Mouse (Mus musculus) midbrain, embryonic 14.5 days (tissue): Measurements from ENCODE around the gene Fam172a. TPM values are rescaled to one million over a fixed set of nuclear protein-coding genes. Genes with fewer than 3 reads are reported as not detected.
A peak's percentile ranks its signal among the peaks of the same experiment; 100 is the strongest.

ENCODE experiments used
- ATAC-seq: fragments of 200-750 bp; cut with Nextera tagmentation; 2 replicates; pipeline ENCODE4 v1.8.0; 2017; ENCODE audit warnings: moderate number of reproducible peaks, moderate library complexity; ENCODE audit not compliant: low FRiP score, low TSS enrichment
- DNase-seq: peaks from one replicate; pipeline ENCODE4 v3.0.0-alpha.2; 2015
- H3K27ac ChIP-seq: fragments of 300-500 bp; sonication (generic); replicated peaks from 2 replicates; pipeline ENCODE4 v1.5.1; 2014; ENCODE audit warnings: mild to moderate bottlenecking, low read depth, low read length, moderate library complexity
- H3K27me3 ChIP-seq: fragments of 300-500 bp; sonication (generic); 2 replicates; pipeline ENCODE4 v1.6.1; 2014; ENCODE audit warnings: low read length, control low read depth, mixed read lengths; ENCODE audit not compliant: control insufficient read depth, insufficient read depth
- H3K36me3 ChIP-seq: fragments of 300-500 bp; sonication (generic); 2 replicates; pipeline ENCODE4 v1.6.1; 2014; ENCODE audit warnings: low read length, control low read depth; ENCODE audit not compliant: control insufficient read depth, insufficient read depth
- H3K4me1 ChIP-seq: fragments of 300-500 bp; sonication (generic); 2 replicates; pipeline ENCODE4 v1.6.1; 2014; ENCODE audit warnings: mild to moderate bottlenecking, antibody characterized with exemption, low read length, control low read depth; ENCODE audit not compliant: control insufficient read depth, insufficient read depth
- H3K4me2 ChIP-seq: fragments of 300-500 bp; sonication (generic); 2 replicates; pipeline ENCODE4 v1.6.1; 2014; ENCODE audit warnings: mild to moderate bottlenecking, low read length, moderate library complexity
- H3K4me3 ChIP-seq: fragments of 300-500 bp; sonication (generic); replicated peaks from 2 replicates; pipeline ENCODE4 v1.5.1; 2014; ENCODE audit warnings: low read depth, low read length
- H3K9ac ChIP-seq: fragments of 300-500 bp; sonication (generic); replicated peaks from 2 replicates; pipeline ENCODE4 v1.6.1; 2014; ENCODE audit warnings: mild to moderate bottlenecking, low read length, moderate library complexity
- H3K9me3 ChIP-seq: fragments of 300-500 bp; sonication (generic); 2 replicates; pipeline ENCODE4 v1.6.1; 2016; ENCODE audit warnings: low read length, control low read depth, mixed read lengths; ENCODE audit not compliant: control insufficient read depth
- WGBS: fragments of 180-500 bp; shearing (Covaris S2); extraction: QIAGEN DNeasy Blood & Tissue Kit; methylation state at CpG from one replicate; pipeline ENCODE4 v1.1.7; 2014; 5-methylcytosine and 5-hydroxymethylcytosine counted together
- polyA plus RNA-seq: library from polyadenylated mRNA; unstranded; fragments of >200 nt; fragmentation: Nextera tagmentation; extraction: Ambion mirVana; gene quantifications from 2 replicates; pipeline ENCODE4 v1.2.1, GENCODE M21; 2014

Gene Fam172a
- polyA plus RNA-seq, 1 experiment from 2014 or later, result 48.2 TPM

DNA sequence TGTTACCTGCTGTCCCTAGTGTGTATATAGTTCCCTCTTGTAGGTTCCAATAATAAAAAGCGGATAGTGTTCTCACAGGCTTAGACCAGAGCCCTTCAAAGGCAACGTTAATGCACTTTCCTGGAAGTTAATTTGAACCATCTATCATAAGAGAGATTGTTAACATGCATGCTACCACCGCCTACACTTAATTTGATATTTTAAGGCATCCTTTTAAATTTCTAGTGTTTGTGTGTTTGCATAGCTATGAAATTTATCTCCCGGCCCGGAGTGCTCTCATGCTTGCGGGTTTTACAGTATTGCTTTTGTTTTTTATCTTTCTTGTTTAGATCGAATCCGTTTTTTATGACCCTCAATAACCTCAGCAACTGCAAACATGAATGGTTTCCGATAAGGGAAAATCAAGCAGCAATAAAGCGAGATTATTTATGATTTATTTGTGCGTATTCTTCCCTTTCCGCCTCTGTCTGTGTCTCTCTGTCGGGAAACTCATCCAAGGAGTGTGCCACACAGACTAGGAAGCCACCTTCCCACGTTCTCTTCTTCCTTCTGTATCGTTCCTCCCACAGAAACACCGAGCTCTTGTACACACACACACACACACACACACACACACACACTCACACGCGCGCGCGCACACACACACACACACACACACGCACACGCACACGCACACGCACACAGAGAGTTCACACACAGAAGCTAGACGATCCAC lies 492.5 kb downstream of the Fam172a start:
- H3K36me3 ChIP-seq, result peaks cover 24% of the 10 kb centered on the region
- WGBS, result 17% methylated on average over 26 of the region's 26 CpGs
- H3K4me3 ChIP-seq, result peak overlapping the region; percentile 87
- no peak for ATAC-seq
- no peaks in the 10 kb centered on the region for H3K9me3 ChIP-seq
- no peak for DNase-seq
- H3K27ac ChIP-seq, result peak overlapping the region; percentile 94
- peak overlapping the region; percentile 100 for H3K9ac ChIP-seq
- peaks cover 4% of the 10 kb centered on the region; the same call in 1 of the 2 replicates for H3K27me3 ChIP-seq
- H3K4me1 ChIP-seq, result peaks cover 24% of the 10 kb centered on the region
- peak overlapping the region; percentile 82 for H3K4me2 ChIP-seq

DNA sequence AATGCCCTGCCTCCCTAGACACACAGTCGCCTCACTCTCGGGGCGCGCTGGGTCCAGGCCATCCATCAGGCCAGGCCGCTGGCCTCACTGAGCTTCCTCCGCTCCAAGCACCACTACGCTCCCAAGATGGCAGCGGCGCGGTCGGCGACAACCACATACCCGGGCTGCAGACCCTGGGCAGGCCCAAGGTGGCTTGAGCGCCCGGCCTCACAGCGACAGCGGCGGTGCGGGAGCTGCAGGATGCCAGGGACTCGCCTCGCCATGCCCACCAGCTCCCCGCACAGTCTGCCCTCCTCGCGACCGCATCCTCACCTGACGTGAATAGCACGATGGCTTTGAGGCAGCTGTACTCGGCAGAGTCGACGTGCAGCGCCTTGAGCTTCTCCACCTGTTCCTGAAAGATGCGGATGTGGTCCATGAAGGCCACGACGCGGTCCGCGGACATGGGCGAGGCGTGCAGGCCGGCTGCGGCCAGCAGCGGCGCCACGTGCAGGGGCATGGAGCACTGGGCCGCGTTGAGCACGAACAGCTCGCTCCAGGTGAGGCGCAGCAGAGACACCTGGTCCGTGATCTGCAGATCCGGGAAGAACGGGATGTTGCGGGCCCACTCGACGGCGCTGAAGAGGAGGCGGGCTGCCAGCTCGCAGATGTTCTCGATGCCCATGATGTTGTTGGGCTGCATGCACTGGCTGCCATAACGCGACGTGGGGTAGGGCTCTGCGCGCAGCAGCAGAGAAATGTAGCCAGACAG lies 493.2 kb downstream of the Fam172a start:
- Histone ChIP-seq H3K9ac (peak overlapping the region; percentile 100), H3K27me3 (peaks cover 4% of the 10 kb centered on the region; the same call in 1 of the 2 replicates), H3K36me3 (peaks cover 18% of the 10 kb centered on the region), H3K4me3 (peak overlapping the region; percentile 87), H3K27ac (peak overlapping the region; percentile 94), H3K4me2 (peak overlapping the region; percentile 82), H3K9me3 (no peaks in the 10 kb centered on the region), H3K4me1 (peaks cover 21% of the 10 kb centered on the region)
- ATAC-seq, result no peak; the same call in 1 of the 2 replicates
- WGBS, result 2% methylated on average over 64 of the region's 64 CpGs
- peak; percentile 68 for DNase-seq

DNA sequence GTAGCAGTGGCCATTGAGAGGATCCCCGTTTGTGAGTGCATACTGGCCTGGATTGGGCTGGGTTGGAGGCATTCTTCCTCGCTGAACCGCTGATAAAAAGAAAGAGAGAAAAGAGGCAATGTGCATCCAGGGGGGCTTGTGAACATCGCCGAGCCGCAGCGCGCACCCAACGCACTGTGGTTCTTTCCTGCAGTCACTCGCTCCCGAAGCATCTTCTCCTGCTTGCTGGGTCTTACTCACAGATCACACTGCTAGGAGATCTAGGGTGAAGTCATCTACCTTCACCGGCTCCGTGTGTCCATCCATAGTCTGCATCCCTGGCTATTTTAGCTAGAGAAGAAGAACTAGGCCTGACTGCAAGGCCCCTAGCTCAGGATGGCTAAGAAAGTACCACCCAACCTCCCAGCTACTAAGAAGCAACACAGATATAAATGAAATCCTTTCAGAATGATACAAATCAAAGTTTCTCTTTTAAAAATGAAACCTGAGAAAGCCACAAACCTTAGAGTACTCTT lies 493.8 kb downstream of the Fam172a start:
- Histone ChIP-seq H3K4me3 (peak overlapping the region; percentile 87), H3K4me1 (peaks cover 17% of the 10 kb centered on the region), H3K27ac (peak overlapping the region; percentile 94), H3K27me3 (no peaks in the 10 kb centered on the region), H3K9ac (peak overlapping the region; percentile 100), H3K9me3 (no peaks in the 10 kb centered on the region), H3K4me2 (peak overlapping the region; percentile 82), H3K36me3 (peaks cover 14% of the 10 kb centered on the region)
- ATAC-seq, result no peak
- no peak for DNase-seq
- WGBS, result 7% methylated on average over 13 of the region's 13 CpGs

DNA sequence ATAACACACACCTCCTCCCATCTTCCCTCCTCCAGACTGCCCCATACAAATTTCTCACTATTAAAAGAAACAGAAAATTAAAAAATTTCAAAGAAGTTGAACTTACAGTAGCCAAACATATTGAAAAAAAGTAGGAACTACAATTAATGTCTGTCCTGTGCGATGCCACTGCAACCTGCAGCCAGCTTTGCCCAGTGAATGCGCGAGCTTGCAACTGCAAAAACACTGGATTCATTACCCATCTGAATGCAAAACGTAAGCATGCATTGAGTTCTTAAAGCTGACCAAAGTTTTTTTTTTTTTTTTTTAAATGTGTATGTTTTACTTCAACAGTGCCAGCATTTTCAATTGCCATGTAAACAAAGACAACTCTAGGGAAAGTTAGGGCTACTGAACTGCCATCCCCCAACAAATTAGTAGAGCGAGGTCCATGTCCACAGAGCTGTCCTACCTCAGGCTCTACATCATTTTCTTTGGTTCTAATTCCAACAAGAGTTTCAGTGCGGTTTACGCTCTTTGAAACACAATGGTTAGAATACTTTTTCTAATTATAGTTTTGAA lies 494.5 kb downstream of the Fam172a start:
- Histone ChIP-seq H3K27me3 (no peaks in the 10 kb centered on the region), H3K4me1 (peaks cover 15% of the 10 kb centered on the region), H3K9ac (peak overlapping the region; percentile 100), H3K9me3 (no peaks in the 10 kb centered on the region), H3K4me3 (peak overlapping the region; percentile 87), H3K27ac (peak overlapping the region; percentile 94), H3K4me2 (peak overlapping the region; percentile 82), H3K36me3 (peaks cover 11% of the 10 kb centered on the region)
- no peak for ATAC-seq
- 7% methylated on average over 7 of the region's 7 CpGs for WGBS
- peak; percentile 53 for DNase-seq

DNA sequence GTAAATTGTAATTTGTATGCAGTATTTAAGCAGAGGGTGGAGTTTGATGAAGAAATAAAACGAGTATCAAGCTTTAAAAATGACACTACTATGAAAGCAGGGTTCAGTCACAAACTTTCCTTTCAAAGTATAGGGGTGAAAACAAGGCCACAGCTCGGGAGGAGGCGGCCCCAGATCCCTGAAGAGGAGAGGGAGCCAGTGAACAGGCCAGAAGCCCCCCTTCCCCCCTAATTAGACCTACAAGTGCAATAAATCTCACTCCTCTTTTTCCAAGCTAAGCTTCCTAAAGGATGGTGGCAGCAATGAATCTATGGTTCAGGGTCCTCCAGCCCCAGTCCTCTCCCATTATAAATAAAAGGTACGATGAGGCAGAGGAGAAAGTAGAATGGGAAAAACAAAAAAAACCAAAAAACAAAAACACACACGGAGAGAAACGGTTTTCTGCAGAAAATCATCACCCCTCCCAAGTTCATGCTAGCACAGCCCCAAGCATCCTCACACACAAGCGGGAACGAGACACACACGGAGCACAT lies 495.5 kb downstream of the Fam172a start:
- Histone ChIP-seq H3K4me1 (peaks cover 5% of the 10 kb centered on the region), H3K36me3 (peaks cover 10% of the 10 kb centered on the region), H3K4me3 (peak overlapping the region; percentile 87), H3K9ac (peak overlapping the region; percentile 100), H3K27ac (peak overlapping the region; percentile 100), H3K4me2 (peak overlapping the region; percentile 82), H3K27me3 (no peaks in the 10 kb centered on the region), H3K9me3 (no peaks in the 10 kb centered on the region)
- peak; percentile 58 for DNase-seq
- ATAC-seq, result no peak
- whole genome bisulfite sequencing, result 0% methylated on average over 9 of the region's 9 CpGs

DNA sequence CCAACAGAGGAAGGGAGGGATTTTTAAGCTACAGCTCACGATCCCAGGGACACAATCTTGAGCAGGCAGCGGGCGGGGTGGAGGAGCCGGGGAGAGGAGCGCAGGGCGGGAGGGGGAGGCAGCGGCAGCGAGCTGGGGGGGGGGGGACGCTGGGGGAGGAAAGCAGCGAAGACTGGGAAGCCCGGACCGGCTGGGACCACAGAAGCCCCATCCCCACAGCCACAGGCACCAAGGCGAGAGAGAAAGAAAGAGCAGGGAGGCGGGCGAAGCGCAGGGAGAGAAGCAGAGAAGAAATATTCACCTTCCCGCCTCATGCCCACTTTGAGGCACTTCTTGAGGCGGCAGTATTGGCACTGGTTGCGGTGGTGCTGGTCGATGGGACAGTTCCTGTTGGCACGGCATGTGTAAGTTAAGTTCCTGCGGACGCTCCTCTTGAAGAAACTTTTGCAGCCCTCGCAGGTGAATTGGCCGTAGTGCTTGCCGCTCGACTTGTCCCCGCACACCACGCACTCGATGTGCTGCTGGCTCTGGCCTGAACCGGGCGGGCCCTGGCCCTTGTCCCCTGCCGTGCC lies 496.1 kb downstream of the Fam172a start:
- H3K27me3 ChIP-seq, result no peaks in the 10 kb centered on the region
- peak overlapping the region; percentile 100 for H3K9ac ChIP-seq
- under 1% methylated on average over 29 of the region's 33 CpGs for WGBS
- H3K4me1 ChIP-seq, result no peaks in the 10 kb centered on the region; the same call in 1 of the 2 replicates
- peaks cover 10% of the 10 kb centered on the region for H3K36me3 ChIP-seq
- H3K9me3 ChIP-seq, result no peaks in the 10 kb centered on the region
- DNase-seq (peak; percentile 68), ATAC-seq (no peak)
- peak overlapping the region; percentile 82 for H3K4me2 ChIP-seq
- peak overlapping the region; percentile 87 for H3K4me3 ChIP-seq
- H3K27ac ChIP-seq, result peak overlapping the region; percentile 100

DNA sequence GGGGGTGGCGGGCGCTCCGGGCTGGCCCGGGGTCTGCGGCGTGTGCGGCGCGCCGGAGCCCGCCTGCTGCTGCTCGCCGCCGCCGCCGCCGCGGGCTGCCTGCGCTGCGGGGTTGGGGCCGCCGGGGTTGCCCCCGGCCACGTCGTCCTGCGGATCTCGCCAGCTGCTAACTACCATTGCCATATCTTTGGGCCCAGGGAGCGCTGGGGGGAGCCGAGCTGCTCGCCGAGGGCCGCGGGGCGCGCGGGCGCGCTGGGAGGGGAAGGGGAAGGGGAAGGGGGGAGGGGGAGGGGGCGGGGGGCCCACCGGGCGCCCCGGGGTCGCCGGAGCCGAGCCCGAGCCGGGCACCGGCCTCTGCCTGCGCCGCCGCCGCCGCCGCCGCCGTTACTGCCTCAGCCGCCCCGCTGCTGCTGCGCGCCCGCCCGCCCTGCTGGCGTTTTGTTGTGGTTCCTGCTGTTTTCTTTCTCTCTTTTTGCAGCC lies 496.6 kb downstream of the Fam172a start:
- peak overlapping the region; percentile 82 for H3K4me2 ChIP-seq
- no peaks in the 10 kb centered on the region for H3K9me3 ChIP-seq
- peak overlapping the region; percentile 100 for H3K9ac ChIP-seq
- H3K4me3 ChIP-seq, result peak overlapping the region; percentile 87
- DNase-seq (peak; percentile 75), ATAC-seq (peak; percentile 5; the same call in 1 of the 2 replicates)
- peaks cover 10% of the 10 kb centered on the region for H3K36me3 ChIP-seq
- no peaks in the 10 kb centered on the region for H3K27me3 ChIP-seq
- H3K4me1 ChIP-seq, result no peaks in the 10 kb centered on the region
- H3K27ac ChIP-seq, result peak overlapping the region; percentile 100
- WGBS, result under 1% methylated on average over 35 of the region's 63 CpGs
